Mouse (Mus musculus): ENCODE measurements around the gene Gstt2.

Gene Gstt2

GRCm38 (mm10) chr10:75837248-75837759 is at the start of gene Gstt2:
Gene Gstt2, minus strand, starts transcription at chr10:75837424.
- in situ Hi-C loops (cut with MboI, MseI): no loop called here

- in situ Hi-C loops (cut with MboI, MseI): loop anchor here (5.0 kb wide), 1 partner anchor 68 kb away; the partner anchor contains the start of gene Gm5134
Measured at GRCm38 (mm10) chr10:75884742-75885141, 47.5 kb upstream of the Gstt2 start.

- in situ Hi-C loops (cut with MboI, MseI): no loop called here
Measured at GRCm38 (mm10) chr10:75883232-75883552, 46.0 kb upstream of the Gstt2 start.

- in situ Hi-C loops (cut with MboI, MseI): no loop called here
Measured at GRCm38 (mm10) chr10:75882433-75883231, 45.4 kb upstream of the Gstt2 start.

GRCm38 (mm10) chr10:75881578-75882432 is 44.6 kb upstream of the Gstt2 start:
- in situ Hi-C loops (cut with MboI, MseI): no loop called here

- in situ Hi-C loops (cut with MboI, MseI): no loop called here
Measured at GRCm38 (mm10) chr10:75880771-75881577, 43.8 kb upstream of the Gstt2 start.

GRCm38 (mm10) chr10:75880351-75880750 is 43.1 kb upstream of the Gstt2 start:
- in situ Hi-C loops (cut with MboI, MseI): no loop called here

GRCm38 (mm10) chr10:75878836-75879235 is 41.6 kb upstream of the Gstt2 start:
- in situ Hi-C loops (cut with MboI, MseI): no loop called here

- in situ Hi-C loops (cut with MboI, MseI): no loop called here
Measured at GRCm38 (mm10) chr10:75873543-75874170, 36.4 kb upstream of the Gstt2 start.

GRCm38 (mm10) chr10:75872915-75873542 is 35.8 kb upstream of the Gstt2 start:
- in situ Hi-C loops (cut with MboI, MseI): no loop called here

GRCm38 (mm10) chr10:75872025-75872914 is 35.0 kb upstream of the Gstt2 start:
- in situ Hi-C loops (cut with MboI, MseI): no loop called here

- in situ Hi-C loops (cut with MboI, MseI): no loop called here
Measured at GRCm38 (mm10) chr10:75861587-75861986, 24.4 kb upstream of the Gstt2 start.

GRCm38 (mm10) chr10:75860746-75861145 is 23.5 kb upstream of the Gstt2 start:
- in situ Hi-C loops (cut with MboI, MseI): no loop called here

GRCm38 (mm10) chr10:75859786-75860470 is 22.7 kb upstream of the Gstt2 start, which contains the start of gene Mif:
Gene Mif, minus strand, starts transcription at chr10:75860240.
- in situ Hi-C loops (cut with MboI, MseI): loop anchor here (5.0 kb wide), 1 partner anchor 118 kb away; no protein-coding TSS in a partner anchor

- in situ Hi-C loops (cut with MboI, MseI): loop anchor here (5.0 kb wide), 1 partner anchor 117 kb away; no protein-coding TSS in a partner anchor
Measured at GRCm38 (mm10) chr10:75859107-75859746, 22.0 kb upstream of the Gstt2 start.

GRCm38 (mm10) chr10:75857598-75857997 is 20.4 kb upstream of the Gstt2 start:
- in situ Hi-C loops (cut with MboI, MseI): loop anchor here (5.0 kb wide), 1 partner anchor 115 kb away; no protein-coding TSS in a partner anchor

- in situ Hi-C loops (cut with MboI, MseI): loop anchor here (5.0 kb wide), 1 partner anchor 115 kb away; no protein-coding TSS in a partner anchor
Measured at GRCm38 (mm10) chr10:75856976-75857375, 19.8 kb upstream of the Gstt2 start.
